Mouse (Mus musculus) thymus, postnatal 4 days (tissue): ENCODE measurements around the gene Eri3.
A peak's percentile ranks its signal among the peaks of the same experiment; 100 is the strongest.

Experiments
- DNase-seq: peaks from one replicate; pipeline ENCODE4 v3.0.0; 2021

Gene Eri3

DNA sequence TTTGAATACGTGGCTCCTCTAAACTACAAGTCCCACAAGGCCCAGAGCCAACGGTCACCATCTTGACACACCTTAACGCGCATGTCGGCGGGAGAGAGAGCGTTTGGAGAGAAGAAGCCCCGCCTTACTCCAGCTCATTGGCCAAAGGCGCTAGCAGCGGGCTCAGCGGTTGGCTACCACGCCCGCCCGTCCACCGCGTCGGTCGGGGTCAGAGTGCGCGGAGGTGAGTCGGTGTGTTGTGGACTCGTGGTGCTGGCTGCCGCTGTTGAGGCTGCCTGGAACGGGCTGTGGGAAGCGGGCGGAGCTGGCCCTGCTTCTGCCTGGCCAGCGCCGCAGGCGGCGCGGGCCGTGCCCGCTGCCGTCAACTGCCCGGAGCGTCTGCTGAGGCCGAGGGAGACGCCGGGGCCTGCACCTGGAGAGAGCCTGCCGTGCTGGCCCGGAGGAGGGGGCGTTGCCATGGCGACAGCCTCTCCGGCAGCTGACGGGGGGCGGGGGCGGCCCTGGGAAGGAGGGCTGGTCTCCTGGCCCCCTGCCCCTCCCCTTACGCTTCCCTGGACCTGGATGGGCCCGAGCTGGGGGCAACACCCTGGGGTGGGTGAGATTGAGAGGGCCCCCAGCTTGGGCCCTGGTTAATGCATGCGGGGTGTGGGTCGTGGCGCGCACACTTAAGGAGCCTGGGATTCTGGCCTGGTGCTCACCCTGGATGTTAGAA is at the start of gene Eri3:
Gene Eri3, plus strand, starts transcription at position 226 of the 712 bp plus-strand sequence.
- DNase-seq = peak; percentile 94

DNA sequence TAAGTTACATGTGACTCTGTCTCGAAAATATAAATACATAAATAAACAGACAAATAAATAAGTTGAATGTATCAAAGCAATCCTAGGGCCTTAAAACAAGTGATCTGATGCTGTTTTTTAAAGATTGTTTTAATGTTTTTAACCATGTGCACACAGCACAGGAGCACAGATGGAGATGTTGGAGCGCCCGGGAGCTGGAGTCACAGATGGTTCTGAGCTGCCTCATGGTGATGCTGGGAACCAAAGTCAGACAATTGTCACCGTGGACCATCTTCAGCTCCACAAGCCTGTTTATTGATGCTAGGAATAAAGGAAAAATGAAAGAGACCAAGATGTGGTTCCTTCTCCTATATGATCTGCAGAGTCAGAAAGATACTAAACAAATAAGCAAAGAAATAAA is 31.9 kb upstream of the Eri3 start:
- DNase-seq = no peak

DNA sequence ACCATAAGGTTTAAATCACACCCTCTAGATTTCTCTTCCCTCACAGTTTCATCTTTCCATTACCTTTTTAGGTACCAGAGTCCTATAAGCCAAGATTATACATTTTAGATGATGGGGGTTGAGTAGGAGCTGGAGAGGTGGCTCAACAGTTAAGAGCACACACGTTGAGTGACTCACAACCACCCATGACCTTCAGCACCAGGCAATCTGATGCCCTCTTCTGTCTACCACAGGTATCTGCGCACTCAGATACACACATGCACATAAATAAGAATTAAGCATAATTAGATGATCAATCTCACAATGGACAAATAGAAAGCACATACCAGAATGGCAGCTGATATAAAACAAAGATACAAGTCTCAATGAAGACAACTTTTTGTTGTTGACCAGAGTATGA is 28.8 kb upstream of the Eri3 start:
- no peak for DNase-seq

DNA sequence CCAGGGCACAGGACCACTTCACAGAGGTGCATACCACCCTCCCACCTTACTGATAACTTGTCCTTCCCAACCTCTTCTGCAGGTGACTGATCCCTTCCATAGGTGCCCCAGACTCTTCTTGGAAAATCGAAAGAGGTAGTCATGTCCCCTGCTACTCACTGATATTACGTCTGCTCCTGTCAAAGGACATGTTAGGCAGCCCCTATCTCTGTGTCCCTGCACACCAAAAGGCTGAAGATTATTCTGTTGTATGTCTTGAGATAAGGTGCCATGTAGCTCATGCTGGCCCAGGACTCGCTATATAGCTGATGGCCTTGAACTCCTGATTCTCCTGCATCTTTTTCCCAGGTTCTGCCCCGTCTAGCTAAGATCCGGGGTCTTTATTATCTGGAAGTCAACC is 24.2 kb upstream of the Eri3 start:
- DNase-seq = no peak

DNA sequence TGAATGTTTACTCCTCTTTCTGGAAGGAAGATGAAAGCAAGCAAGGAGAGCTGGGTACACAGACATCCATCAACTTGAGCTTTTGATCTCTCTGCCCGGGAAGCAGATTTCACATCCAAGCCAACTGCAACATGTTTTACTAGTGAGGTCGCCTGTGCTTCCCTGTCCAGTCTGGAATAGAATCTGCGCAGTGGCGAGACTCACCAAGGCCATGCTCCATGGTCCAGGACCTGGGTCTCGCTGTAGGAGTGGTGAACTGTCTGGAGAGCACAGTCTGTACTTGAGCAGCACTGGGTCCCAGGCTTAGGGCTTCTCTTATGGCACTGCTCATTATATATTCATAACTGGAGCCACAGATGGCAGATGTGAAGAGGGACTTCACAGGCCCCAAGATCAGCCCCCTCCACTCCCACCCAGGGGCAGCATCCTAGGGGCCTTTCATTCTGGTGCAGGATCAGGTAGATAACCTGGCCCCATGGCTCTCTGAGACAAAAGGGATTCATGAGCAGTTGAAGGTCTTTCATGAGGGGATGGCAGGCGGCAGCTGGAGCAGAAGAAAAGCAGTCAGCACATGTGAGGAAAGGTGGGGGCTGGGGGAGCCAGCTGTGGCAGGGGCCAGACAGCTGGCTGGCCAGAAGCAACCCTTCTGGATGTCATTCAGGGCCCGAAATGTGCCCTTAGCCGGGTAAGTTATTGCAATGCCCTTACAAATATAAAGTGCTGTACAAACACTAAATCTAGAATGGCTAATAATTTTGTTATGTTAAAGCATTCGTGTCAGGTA is 22.9 kb upstream of the Eri3 start:
- peak; percentile 19 for DNase-seq

DNA sequence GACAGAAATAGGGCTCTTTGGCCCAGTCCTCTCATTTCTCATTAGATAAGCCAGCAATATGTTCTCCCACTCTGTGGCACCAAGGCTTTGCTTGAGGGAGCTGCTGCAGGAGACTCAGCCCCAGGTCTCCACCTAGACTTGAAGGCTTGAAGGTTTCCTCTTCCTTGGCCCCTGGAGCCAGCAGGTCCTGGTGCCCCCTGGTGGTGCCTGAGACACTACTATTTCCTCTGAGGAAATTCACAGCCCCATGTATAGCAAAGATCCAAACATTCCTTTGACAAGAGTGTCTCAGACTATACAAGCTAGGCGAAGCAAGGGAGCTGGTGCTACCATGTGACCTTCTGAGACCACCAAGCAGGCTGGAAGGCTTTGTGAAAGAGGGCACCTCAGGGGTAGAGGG is 22.2 kb upstream of the Eri3 start:
- peak; percentile 88 for DNase-seq

DNA sequence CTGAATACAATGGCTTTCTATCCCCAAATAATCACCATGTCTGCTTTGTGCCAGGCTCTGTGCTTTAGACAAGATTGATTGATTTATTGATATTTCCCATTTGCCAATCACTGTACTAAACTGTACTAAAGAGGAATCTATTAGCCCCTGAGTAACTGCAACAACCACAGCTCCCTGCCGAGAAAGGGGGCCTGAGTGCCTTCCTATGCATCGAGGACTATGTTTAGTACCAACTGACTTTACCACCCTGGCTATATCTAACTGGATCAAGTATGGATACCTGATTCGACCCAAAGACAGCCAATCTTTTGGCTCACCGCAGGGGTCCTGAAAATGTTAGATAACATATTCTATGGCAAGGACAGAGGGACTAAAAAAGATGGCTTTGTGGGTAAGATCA is 20.3 kb upstream of the Eri3 start:
- DNase-seq = no peak

DNA sequence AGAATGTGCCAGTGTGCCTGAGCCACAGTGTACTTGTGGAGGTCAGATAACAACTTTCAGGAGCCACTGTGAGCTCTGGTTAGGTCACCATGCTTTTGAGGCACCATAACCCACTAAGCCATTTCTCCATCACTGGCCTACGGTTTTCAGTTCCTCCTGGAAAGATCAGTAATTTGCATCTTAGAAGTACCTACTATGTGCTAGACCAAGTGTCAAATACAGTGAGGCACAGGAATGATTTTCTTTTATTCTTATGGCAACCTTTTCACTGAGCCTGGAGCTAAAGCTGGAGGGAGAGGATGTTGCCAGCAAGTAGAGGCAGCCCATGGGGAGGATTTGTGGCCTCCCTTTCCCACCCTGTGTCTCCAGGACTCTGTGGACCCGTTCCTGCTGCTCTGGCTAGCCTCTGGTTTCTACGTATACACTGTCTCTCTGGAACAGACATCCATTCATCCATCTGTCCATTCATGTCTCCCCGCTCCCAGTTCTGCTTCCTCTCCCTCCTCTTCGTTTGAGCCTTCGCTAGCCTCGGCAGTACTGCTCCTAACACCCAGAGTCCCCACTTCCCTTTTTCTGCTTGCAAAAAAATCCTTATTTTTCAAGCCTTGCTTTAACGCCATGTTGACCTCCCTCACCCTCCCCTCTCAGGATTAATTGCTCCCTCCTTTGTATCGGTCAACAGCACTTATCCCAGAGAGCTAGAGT is 14.5 kb upstream of the Eri3 start:
- no peak for DNase-seq

DNA sequence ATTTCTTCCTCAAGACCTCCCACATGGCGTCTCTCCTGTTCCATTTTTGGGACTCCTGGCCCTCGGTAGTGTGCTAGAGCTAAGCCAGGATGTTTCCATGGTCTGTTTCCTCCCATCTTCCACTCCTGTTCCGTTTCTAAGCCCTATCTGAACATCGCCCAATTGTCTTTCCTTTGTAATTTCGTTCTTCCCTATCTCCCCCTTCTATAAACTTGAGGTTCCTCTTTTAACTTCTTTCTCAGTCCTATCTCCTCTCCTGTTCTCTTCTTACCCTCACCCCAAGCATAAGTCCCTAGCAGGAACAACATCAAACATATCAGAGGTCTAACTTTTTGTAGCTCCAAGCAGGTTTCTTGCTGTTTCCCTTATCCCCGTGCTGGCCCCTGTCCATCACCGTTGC is 13.2 kb upstream of the Eri3 start:
- no peak for DNase-seq

DNA sequence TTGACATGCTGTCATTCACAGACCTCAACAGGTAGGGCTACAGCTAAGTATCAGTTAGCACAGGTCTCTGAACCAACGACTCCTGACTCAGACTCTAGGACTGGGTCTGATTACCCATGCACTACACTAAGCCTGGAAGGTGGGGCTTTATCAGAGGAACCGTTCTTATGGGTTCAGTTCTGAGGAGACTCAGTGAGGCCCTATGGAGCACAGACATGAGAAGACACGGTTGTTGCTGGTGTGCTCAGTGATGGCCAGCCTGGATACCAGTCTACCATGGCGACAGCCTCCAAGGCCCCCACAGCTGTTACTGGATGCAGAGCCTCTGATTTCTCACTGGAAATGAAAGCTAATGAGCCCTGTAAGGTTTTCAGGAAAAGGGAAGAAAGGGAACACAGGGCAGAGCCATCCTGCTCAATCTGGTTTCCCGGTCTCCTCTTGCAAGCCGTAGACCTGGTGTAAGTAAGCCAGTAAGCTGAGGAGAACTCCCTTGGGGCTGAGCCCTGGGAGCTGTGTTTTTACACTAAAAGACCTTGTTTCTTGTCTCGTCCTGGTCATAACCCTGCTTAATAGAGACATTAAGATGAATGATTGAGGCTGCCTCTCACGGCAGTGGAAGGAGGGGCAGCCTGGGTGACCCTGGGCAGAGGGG is 10.7 kb upstream of the Eri3 start:
- DNase-seq = no peak

DNA sequence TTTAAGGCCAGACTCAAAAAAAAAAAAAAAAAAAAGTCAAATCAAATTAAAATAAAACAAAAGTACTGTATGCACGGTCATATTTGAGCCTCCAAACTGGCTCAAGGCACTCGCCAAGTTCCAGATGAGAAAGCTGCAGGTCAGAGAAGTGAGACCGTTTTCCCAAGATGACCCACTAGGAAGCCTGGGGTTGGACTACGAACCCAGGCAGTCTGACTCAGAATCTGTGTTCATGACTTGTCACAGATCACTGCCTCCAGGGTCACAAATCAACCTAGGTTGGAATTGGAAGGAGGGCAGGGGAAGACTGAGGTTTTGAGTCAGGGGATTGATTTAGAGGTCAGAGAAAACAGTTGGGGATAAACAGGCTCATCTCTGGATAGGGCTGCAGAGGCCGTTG is 9.6 kb upstream of the Eri3 start:
- DNase-seq = no peak

DNA sequence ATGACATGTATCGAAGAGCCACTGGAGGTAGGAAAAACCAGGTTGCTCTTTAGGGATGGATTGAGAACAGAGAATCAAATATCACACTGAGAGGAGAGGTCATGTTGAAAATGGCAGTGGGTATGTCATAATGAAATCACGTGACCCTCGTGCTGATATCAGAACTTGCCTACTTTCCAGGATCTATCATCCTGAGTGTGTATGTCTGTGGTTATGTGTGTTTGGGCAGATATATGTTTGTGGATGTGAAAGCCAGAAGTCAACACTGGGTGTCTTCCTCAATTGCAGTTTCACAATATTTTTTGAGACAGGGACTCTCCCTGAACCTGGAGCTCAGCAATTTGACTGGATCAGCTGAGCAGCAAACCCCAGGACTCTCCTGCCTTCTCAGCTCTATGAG is 4.7 kb upstream of the Eri3 start:
- no peak for DNase-seq

DNA sequence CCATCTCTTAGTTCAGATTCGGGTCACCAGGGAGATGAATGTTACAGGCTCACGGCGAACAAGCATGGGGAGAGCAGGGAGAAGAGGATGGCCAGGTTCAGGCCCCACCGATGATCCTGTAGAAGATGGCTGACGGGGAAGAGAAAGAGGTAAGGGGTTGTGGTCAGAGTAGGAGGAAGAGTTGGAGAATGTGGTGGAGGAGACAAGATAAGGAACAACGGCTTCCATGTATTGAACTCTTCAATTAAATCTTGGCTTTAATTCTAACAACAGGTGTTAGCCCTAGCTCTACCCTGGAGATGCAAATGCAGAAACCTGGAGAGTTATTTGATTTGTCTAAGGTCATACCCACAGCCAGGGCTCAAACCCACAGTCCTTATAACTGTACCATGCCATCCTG is 3.5 kb upstream of the Eri3 start:
- DNase-seq = no peak

DNA sequence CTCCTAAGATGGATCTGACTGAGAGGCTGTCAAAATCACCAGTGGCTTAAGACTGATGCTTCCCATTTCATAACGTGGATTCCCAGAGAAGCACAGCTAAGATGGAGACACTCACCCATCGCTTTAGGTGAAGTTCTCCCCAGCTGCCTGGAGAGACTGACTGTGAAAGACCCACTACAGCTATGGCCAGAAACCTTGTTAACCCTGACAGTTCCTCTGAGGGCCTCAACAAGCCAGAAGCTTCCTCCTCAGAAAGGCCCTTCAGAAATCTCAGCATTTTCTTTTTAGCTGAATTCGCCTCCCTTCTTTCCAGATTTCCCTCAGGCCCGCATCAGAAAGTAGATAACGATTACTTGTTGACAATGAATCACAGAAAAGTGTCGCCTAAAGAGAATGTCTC is 589 bp upstream of the Eri3 start:
- DNase-seq = no peak

DNA sequence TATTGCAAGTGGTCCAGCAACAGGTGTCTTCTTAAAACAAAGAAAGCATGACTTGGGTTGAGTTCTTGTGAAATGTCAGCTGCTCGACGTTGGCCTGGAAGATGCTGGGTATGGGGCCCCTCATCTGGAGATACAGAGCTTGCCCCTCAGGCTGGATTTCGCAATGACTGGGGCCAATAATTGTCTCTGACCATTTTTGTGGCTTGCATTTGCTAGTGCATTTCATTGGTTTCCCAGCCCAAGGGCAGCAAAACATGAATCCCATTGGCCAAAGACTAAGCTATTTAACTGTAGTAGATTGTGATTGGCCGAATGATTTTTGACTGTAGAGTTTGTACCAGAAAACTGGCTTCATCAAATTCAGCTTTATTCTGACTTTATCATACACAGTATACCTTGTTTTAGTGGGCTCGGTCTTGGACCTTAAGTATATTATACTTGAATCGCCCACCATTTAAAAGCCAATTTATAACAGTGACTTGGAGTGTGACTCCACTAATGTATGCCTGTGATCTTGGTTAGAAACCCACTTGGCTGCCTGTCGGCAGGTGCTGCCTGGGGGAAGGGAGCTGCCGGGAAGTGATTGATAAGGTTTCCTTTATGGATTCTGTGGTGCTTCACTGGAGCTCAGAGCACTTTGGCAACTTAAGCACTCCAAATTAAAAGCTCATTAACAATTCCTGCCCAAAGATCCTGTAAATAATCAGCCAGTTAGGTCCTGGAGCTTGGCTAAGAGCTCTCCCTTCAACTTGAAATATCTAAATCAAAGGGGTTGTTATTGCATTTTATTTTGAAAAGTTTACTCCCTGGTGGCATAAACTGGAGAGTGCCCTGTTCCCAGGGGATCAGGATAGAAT is 1.2 kb downstream of the Eri3 start:
- DNase-seq = no peak

DNA sequence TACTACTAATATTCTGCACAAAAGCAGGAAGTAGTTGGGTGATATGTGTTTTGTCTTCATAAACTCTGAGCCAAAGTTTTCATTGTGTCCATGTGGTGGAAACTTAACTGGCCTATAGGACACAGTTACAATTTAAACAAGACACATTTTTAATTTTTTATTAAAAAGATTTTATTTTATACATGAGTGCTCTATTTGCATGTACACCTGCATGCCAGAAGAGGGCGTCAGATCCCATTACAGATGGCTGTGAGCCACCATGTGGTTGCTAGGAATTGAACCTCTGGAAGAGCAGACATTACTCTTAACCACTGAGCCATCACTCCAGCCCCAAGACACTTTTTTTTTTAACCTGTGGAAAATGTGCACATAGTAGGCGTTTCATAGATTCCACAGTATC is 5.3 kb downstream of the Eri3 start:
- DNase-seq = no peak

DNA sequence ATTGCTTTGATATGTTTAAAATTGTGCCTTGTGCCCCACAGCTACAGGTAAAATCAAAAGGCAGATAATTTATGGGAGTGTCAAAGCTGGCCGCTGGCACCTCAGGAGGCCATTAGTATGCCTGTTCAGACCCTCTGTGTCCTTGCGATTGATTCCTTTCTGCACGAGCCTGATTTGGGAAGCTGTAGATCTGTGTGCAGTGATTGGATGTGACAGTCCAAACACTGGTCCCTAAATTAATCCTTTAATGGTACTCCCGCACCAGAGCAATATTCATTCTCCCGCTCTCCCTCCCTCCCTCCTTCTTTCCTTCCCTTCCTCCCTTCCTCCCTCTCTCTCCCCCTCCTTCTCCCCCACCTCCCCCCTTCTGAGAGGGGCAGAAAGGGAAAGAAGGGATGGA is 6.2 kb downstream of the Eri3 start:
- no peak for DNase-seq

DNA sequence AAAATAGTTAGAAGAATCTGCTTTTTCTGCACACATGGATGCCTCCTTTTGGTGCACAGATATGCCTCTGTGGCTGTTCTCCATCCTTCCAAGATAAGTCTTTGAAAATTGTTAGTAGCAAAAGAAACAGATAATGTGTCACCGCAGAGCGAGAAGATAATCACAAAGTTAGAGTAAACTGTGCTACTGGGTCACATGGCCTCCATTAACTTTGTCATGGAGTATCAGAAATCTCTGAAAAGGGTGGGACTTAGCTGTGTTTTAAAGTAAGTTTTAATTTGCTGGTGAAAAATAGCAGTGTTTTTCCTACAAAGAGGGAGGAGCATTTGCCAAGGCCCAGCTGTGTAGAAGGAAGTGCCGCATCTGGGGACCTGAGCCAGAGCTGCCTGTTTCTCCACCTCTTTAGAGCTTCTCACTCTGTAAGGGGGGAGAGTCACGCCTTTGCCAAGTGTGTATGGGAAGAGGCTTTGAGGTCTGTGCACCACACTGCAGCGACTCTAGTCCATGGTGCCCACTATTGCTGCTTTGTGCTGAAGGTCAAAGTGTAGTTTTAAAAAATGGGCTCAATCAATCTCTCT is 7.0 kb downstream of the Eri3 start:
- DNase-seq = no peak

DNA sequence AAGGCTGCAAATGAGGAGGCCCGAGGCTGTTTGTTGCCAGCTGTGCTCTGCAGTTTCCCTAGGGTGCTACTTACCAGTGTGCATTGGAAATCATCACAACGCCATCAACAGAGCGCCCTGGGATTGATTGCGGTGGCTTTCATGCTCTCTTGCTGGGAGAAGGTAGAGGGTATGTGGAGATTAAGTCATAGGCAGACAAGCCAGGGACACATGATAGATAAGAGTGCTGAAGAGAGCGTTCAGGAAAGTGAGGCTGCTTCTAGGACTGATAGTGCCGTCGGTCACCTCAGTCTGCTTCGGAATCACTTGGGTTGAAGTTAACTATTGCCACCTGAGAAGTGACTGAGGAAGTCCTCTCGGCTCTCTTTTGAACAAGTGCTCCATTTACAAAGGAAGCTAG is 13.8 kb downstream of the Eri3 start:
- no peak for DNase-seq

DNA sequence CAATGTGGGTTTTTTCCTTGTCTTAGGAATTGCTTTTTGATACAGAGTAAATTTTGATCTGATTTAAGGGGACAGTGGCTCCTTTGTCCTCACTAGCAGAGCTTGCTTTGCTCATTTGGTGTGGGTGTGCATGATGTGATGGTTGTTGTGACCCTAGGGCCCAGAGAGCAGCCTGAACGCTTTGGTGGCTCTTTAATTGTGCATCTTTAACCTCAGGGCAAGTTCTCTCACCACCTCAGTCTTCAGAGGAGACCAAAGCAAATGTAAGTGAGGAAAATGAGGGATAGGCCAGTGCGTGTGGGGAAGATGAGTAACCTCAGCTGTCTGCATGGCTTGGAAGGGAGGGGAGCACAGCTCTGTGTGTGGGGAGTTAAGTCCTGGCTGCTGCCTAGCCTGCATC is 18.7 kb downstream of the Eri3 start:
- no peak for DNase-seq

DNA sequence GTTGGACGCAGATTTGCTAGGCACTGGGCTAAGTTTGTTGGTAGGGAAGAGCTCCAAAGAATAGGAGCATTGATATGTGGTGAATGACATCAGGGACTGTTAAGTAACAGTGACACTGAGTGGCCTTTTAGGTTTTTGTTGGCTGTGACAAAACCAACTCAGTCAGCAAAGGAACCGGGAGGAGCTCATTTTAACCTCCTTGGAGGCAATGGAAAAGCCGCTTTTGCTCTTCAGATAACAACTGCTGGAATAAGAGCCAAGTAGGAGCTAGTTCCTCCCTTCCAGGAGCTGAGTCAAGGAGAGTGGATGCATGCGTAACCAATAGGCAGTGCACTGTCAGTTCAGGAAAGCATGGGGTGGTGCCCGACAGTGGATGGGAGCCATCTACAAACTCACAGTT is 20.8 kb downstream of the Eri3 start:
- DNase-seq = no peak

DNA sequence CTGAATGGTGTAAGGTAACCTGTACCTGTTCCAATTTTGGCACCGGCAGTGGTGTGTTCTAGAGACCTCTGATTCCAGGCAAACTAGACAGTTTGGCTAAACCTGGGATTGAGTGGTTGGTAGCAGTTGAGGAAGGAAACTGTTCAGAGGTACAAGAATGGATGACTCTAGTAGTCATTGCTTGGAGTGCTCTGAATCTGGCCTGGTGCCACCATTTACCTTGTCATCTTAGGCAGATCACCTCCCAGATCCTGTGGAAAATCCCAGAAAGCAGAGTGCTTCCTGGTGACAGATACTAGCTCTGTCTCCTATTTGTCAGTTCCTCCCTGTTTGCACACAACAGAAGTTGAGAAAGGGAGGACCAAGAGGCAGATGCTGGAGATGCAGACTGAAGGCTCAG is 27.4 kb downstream of the Eri3 start:
- no peak for DNase-seq
